In the genomic region with DNA sequence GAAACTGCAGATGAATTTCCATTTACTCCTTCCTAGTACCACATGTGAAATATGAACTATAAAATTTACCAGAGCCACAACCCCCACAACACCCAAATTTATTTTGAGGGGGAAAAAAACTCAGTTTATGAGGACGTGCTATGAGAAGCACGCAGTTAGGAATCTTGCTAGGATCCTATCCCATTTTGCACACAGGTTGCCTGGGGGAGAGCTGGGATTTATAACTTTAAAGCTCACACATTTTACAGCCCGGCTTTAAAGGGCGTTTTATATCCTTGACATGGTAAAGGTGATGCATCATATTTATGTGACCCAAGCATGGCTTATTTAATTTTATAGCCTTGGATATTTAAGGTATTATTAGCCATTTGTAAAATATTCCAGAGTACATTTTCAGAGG, we compare ENCODE assay signal across 30 mouse cellular contexts. TPM values are rescaled to one million over a fixed set of nuclear protein-coding genes. Genes with fewer than 3 reads are reported as not detected.
DNase-seq lines count a peak whose midpoint lies in the region; ATAC-seq lines count a peak whose summit lies in the region.
"Had no signal": no experiment of that assay in that cellular context is flagged by ENCODE, and none has a peak within 500 bp of the region (broad histone marks: within the 10 kb centered on the region; RNA-seq: fewer than 3 reads in every experiment).

No protein-coding gene starts in this region.

- H3K36me3 ChIP-seq in limb, embryonic 10.5 days = 0 out of 2 replicates have a peak, but pooled peaks cover 3% of the 10 kb centered on the region
- no peaks in the 10 kb centered on the region for H3K36me3 ChIP-seq in limb, embryonic 13.5 days
- H3K36me3 ChIP-seq in neural tube, embryonic 15.5 days = peaks cover 20% of the 10 kb centered on the region
- H3K36me3 ChIP-seq: embryonic facial prominence, embryonic 12.5 days; embryonic facial prominence, embryonic 15.5 days; heart, embryonic 13.5 days had no signal

- 56% methylated on average over 4 of the region's 4 CpGs for WGBS in limb, embryonic 10.5 days
- 6% methylated on average over 4 of the region's 4 CpGs for WGBS in limb, embryonic 13.5 days
- 69% methylated on average over 4 of the region's 4 CpGs for WGBS in neural tube, embryonic 15.5 days

- H3K27ac ChIP-seq in limb, embryonic 10.5 days = peak overlapping the region; percentile 81
- peak overlapping the region; percentile 39; the same call in 1 of the 2 replicates for H3K27ac ChIP-seq in limb, embryonic 13.5 days
- H3K27ac ChIP-seq in neural tube, embryonic 15.5 days (replicated peaks) = no peak overlapping the region
- H3K27ac ChIP-seq: embryonic facial prominence, embryonic 12.5 days; embryonic facial prominence, embryonic 15.5 days; gastrocnemius, adult 2 months; heart, embryonic 13.5 days; hindbrain, embryonic 14.5 days; hindbrain, postnatal 0 days had no signal

- H3K4me2 ChIP-seq in limb, embryonic 13.5 days (replicated peaks) = peak overlapping the region; percentile 45
- no peak overlapping the region for H3K4me2 ChIP-seq in neural tube, embryonic 15.5 days
- H3K4me2 ChIP-seq: embryonic facial prominence, embryonic 12.5 days; embryonic facial prominence, embryonic 15.5 days; heart, embryonic 13.5 days; hindbrain, embryonic 14.5 days had no signal

- H3K9me3 ChIP-seq in limb, embryonic 10.5 days (replicated peaks) = no peaks in the 10 kb centered on the region
- H3K9me3 ChIP-seq in limb, embryonic 13.5 days = no peaks in the 10 kb centered on the region
- H3K9me3 ChIP-seq in neural tube, embryonic 15.5 days (replicated peaks) = no peaks in the 10 kb centered on the region
- H3K9me3 ChIP-seq: embryonic facial prominence, embryonic 12.5 days; embryonic facial prominence, embryonic 15.5 days; heart, embryonic 13.5 days had no signal

- H3K27me3 ChIP-seq in limb, embryonic 10.5 days (ENCODE audit: low read depth, poor library complexity, severe bottlenecking) = no peaks in the 10 kb centered on the region
- H3K27me3 ChIP-seq in limb, embryonic 13.5 days = peaks cover 17% of the 10 kb centered on the region
- H3K27me3 ChIP-seq in neural tube, embryonic 15.5 days (replicated peaks) = no peaks in the 10 kb centered on the region
- H3K27me3 ChIP-seq: embryonic facial prominence, embryonic 12.5 days; embryonic facial prominence, embryonic 15.5 days; heart, embryonic 13.5 days had no signal

- peaks cover 50% of the 10 kb centered on the region for H3K4me1 ChIP-seq in limb, embryonic 10.5 days
- H3K4me1 ChIP-seq in limb, embryonic 13.5 days = peaks cover 41% of the 10 kb centered on the region
- 0 out of 2 replicates have a peak, but pooled peaks cover 3% of the 10 kb centered on the region for H3K4me1 ChIP-seq in neural tube, embryonic 15.5 days
- H3K4me1 ChIP-seq: heart, embryonic 13.5 days had no signal

- DNase-seq in cerebellum, adult 9-10 months = peak; percentile 20
- no peak for DNase-seq in cerebellum, postnatal 25 days
- no peak for DNase-seq in limb, embryonic 10.5 days (ENCODE audit: low spot score)
- DNase-seq in thymus, postnatal 10 days (ENCODE audit: low spot score in 2 of 2) = no peak
- DNase-seq in heart, adult 18-20 months = no peak
- DNase-seq: adrenal gland, postnatal 10 days; adrenal gland, postnatal 36 days; cerebellum, adult 18-20 months; forebrain, postnatal 0 days; gastrocnemius, adult 2 months; gastrocnemius, postnatal 14 days; heart, adult 11 months; heart, postnatal 14 days; heart, postnatal 4 days had no signal

- H3K9ac ChIP-seq in limb, embryonic 13.5 days = no peak overlapping the region
- H3K9ac ChIP-seq in neural tube, embryonic 15.5 days (replicated peaks) = no peak overlapping the region
- H3K9ac ChIP-seq: embryonic facial prominence, embryonic 12.5 days; embryonic facial prominence, embryonic 15.5 days; forebrain, postnatal 0 days; heart, embryonic 13.5 days; hindbrain, embryonic 14.5 days had no signal

- H3K4me3 ChIP-seq in limb, embryonic 10.5 days = no peak overlapping the region
- no peak overlapping the region for H3K4me3 ChIP-seq in limb, embryonic 13.5 days
- no peak overlapping the region for H3K4me3 ChIP-seq in neural tube, embryonic 15.5 days (replicated peaks)
- H3K4me3 ChIP-seq: embryonic facial prominence, embryonic 12.5 days; embryonic facial prominence, embryonic 15.5 days; gastrocnemius, adult 2 months; heart, embryonic 13.5 days had no signal

- peak; percentile 87 for ATAC-seq in limb, embryonic 13.5 days (ENCODE audit: low FRiP score, low read depth)
- ATAC-seq in neural tube, embryonic 15.5 days (ENCODE audit: low FRiP score) = 0 out of 2 replicates have a peak, but pooled peaks have one; percentile 46
- ATAC-seq: activated CD4-positive, CD25-positive, alpha-beta regulatory T cell, adult 4 months; forebrain, embryonic 14.5 days; forebrain, postnatal 0 days; hindbrain, postnatal 0 days had no signal

RNA-seq across cellular contexts. Expression of gene Gm21954, which starts 7.3 kb away (rescaled TPM):
- not detected in 2 replicates for polyA plus RNA-seq in limb, embryonic 10.5 days (2016; fragmentation: Nextera tagmentation; extraction: Ambion mirVana)
- not detected in 2 replicates for polyA plus RNA-seq in limb, embryonic 13.5 days (2015; fragmentation: Nextera tagmentation; extraction: Ambion mirVana)
- polyA plus RNA-seq in neural tube, embryonic 15.5 days (2015; fragmentation: Nextera tagmentation; extraction: Ambion mirVana) = not detected in 2 replicates
- not detected for total RNA-seq in heart, adult 18-20 months (2021)
- total RNA-seq: adrenal gland, adult 18-20 months; adrenal gland, postnatal 10 days; adrenal gland, postnatal 36 days; ES-E14; forebrain, postnatal 0 days; gastrocnemius, adult 2 months; gastrocnemius, postnatal 14 days; gastrocnemius, postnatal 4 days; heart, postnatal 14 days; heart, postnatal 4 days; hindbrain, postnatal 0 days had no signal
- polyA plus RNA-seq: activated CD4-positive, CD25-positive, alpha-beta regulatory T cell, adult 4 months; embryonic facial prominence, embryonic 12.5 days; embryonic facial prominence, embryonic 15.5 days; forebrain, embryonic 11.5 days; forebrain, embryonic 14.5 days; forebrain, postnatal 0 days; frontal cortex, adult 2 months; heart, embryonic 13.5 days; heart, embryonic 16.5 days; hindbrain, embryonic 11.5 days; hindbrain, embryonic 14.5 days; hindbrain, postnatal 0 days had no signal
